Mouse (Mus musculus): ENCODE results near the gene Tssk6. TPM values are rescaled to one million over a fixed set of nuclear protein-coding genes. Genes with fewer than 3 reads are reported as not detected.

The Tssk6 gene
- polyA plus RNA-seq, 1 experiment, result 0.22 TPM

Other genes with a start within 250 kb of the Tssk6 start
- 2.7 and 2.9 TPM in 2 replicates for gene Zfp964, start 247.7 kb upstream of the Tssk6 start, polyA plus RNA-seq (2012; rRNA removed)
- 20.2 and 20.4 TPM in 2 replicates for gene Zfp869, start 191.5 kb upstream of the Tssk6 start, polyA plus RNA-seq (2012; rRNA removed)
- 6.9 and 7.4 TPM in 2 replicates for gene Zfp963, start 152.2 kb upstream of the Tssk6 start, polyA plus RNA-seq (2012; rRNA removed)
- gene Gm20422, start 127.3 kb upstream of the Tssk6 start, polyA plus RNA-seq (2012; rRNA removed), result 0.92 TPM in 1 of 2 replicates, not detected in the other
- gene Atp13a1, start 111.0 kb upstream of the Tssk6 start, polyA plus RNA-seq (2012; rRNA removed), result 50.6 and 51.6 TPM in 2 replicates
- 22.4 and 23.2 TPM in 2 replicates for gene Zfp866, start 111.0 kb upstream of the Tssk6 start, polyA plus RNA-seq (2012; rRNA removed)
- 14.3 and 16.9 TPM in 2 replicates for gene Gmip, start 93.5 kb upstream of the Tssk6 start, polyA plus RNA-seq (2012; rRNA removed)
- gene Lpar2, start 79.8 kb upstream of the Tssk6 start, polyA plus RNA-seq (2012; rRNA removed), result 0.76 and 0.86 TPM in 2 replicates
- gene Pbx4, start 69.7 kb upstream of the Tssk6 start, polyA plus RNA-seq (2012; rRNA removed), result 40.0 and 45.6 TPM in 2 replicates
- 1.4 and 1.9 TPM in 2 replicates for gene Cilp2, start 14.5 kb upstream of the Tssk6 start, polyA plus RNA-seq (2012; rRNA removed)
- 189 and 193 TPM in 2 replicates for gene Ndufa13, start 374 bp downstream of the Tssk6 start, polyA plus RNA-seq (2012; rRNA removed)
- gene Yjefn3, start 528 bp downstream of the Tssk6 start, polyA plus RNA-seq (2012; rRNA removed), result 41.1 and 45.9 TPM in 2 replicates
- gene Gatad2a, start 94.2 kb downstream of the Tssk6 start, polyA plus RNA-seq (2012; rRNA removed), result 28.6 and 31.0 TPM in 2 replicates
- gene Mau2, start 140.6 kb downstream of the Tssk6 start, polyA plus RNA-seq (2012; rRNA removed), result 93.1 and 102 TPM in 2 replicates
- 36.5 and 40.8 TPM in 2 replicates for gene Sugp1, start 140.6 kb downstream of the Tssk6 start, polyA plus RNA-seq (2012; rRNA removed)
- gene Tm6sf2, start 170.7 kb downstream of the Tssk6 start, polyA plus RNA-seq (2012; rRNA removed), result 4.9 and 5.9 TPM in 2 replicates
- 34.8 and 43.9 TPM in 2 replicates for gene Hapln4, start 181.3 kb downstream of the Tssk6 start, polyA plus RNA-seq (2012; rRNA removed)
- gene Ncan, start 218.7 kb downstream of the Tssk6 start, polyA plus RNA-seq (2012; rRNA removed), result 98.8 and 102 TPM in 2 replicates
- gene Nr2c2ap, start 229.1 kb downstream of the Tssk6 start, polyA plus RNA-seq (2012; rRNA removed), result 23.7 and 23.8 TPM in 2 replicates
- 18.6 and 18.7 TPM in 2 replicates for gene Rfxank, start 237.0 kb downstream of the Tssk6 start, polyA plus RNA-seq (2012; rRNA removed)
- gene Borcs8, start 237.3 kb downstream of the Tssk6 start, polyA plus RNA-seq (2012; rRNA removed), result 99.2 and 100 TPM in 2 replicates
- gene Mef2b, start 237.5 kb downstream of the Tssk6 start, polyA plus RNA-seq (2012; rRNA removed), result 0.34 and 0.65 TPM in 2 replicates

All from frontal cortex, adult 2 months (tissue).